Mouse (Mus musculus): ENCODE measurements around the gene Clic3.

DNA sequence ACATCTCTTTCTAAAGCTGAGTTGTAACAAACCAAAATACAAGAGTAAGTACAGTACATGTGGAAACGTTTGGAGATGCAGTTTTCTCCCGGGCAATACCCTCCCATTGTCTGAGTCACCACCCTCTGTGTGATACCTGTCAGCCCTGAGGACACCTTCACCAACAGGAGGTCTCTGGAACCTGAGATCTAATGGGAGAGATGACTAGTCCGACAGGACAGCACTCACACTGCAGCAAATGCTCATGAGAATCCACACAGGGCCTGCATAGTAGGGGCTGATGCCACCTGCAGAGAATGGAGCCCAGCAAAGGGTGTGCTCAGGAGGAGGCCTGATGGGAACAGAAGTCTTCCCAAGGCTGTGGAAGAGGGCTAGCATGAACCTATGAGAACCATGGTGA is 4.8 kb downstream of the Clic3 start:
- TF ChIP-seq FLI1 (IDR thresholded peaks at IDR 0.05; ENCODE audit: low read length) (no peak), GATA1 (IDR thresholded peaks at IDR 0.05; ENCODE audit: borderline replicate concordance, low read length) (no peak)
